Mouse (Mus musculus) ES-CJ7 (cell line): Measurements from ENCODE around the gene Gm10073.
A peak's percentile ranks its signal among the peaks of the same experiment; 100 is the strongest.
"Not testable (repeated sequence)": the region's sequence is repeated elsewhere in the genome, so short reads cannot be mapped to it uniquely, and the experiment has no call there.

Source experiments
- DNase-seq: peaks from one replicate; pipeline ENCODE4 v3.0.0; 2011; ENCODE audit warnings: low read depth, low spot score

Gene Gm10073

GRCm38 (mm10) chr8:106573168-106573567, at the start of gene Gm10073:
TSS of gene Gm10073 (minus strand) at chr8:106573461.
- not testable (repeated sequence) for DNase-seq

- DNase-seq = no peak
These were observed 49.8 kb upstream of the Gm10073 start for GRCm38 (mm10) chr8:106623016-106623415.

GRCm38 (mm10) chr8:106620488-106620887, 47.2 kb upstream of the Gm10073 start:
- DNase-seq = no peak

GRCm38 (mm10) chr8:106619549-106620245, 46.4 kb upstream of the Gm10073 start:
- DNase-seq = peak; percentile 97

GRCm38 (mm10) chr8:106618324-106618723, 45.1 kb upstream of the Gm10073 start:
- peak; percentile 92 for DNase-seq

- DNase-seq = peak; percentile 78
These were observed 44.6 kb upstream of the Gm10073 start for GRCm38 (mm10) chr8:106617865-106618264.

- peak; percentile 64 for DNase-seq
These were observed 43.9 kb upstream of the Gm10073 start for GRCm38 (mm10) chr8:106617196-106617595.

GRCm38 (mm10) chr8:106616679-106617078, 43.4 kb upstream of the Gm10073 start:
- no peak for DNase-seq

GRCm38 (mm10) chr8:106615661-106616299, 42.5 kb upstream of the Gm10073 start:
- DNase-seq = peak; percentile 91

- peak; percentile 81 for DNase-seq
These were observed 41.4 kb upstream of the Gm10073 start for GRCm38 (mm10) chr8:106614704-106615103.

GRCm38 (mm10) chr8:106612047-106612446, 38.8 kb upstream of the Gm10073 start:
- no peak for DNase-seq

GRCm38 (mm10) chr8:106610958-106611640, 37.8 kb upstream of the Gm10073 start:
- peak; percentile 62 for DNase-seq

- DNase-seq = peak; percentile 92
These were observed 36.0 kb upstream of the Gm10073 start for GRCm38 (mm10) chr8:106609076-106609903.

- peak; percentile 78 for DNase-seq
These were observed 35.2 kb upstream of the Gm10073 start for GRCm38 (mm10) chr8:106608425-106608824.

- DNase-seq = not testable (repeated sequence)
These were observed 34.5 kb upstream of the Gm10073 start for GRCm38 (mm10) chr8:106607783-106608182.

GRCm38 (mm10) chr8:106606601-106607145, 33.4 kb upstream of the Gm10073 start:
- peak; percentile 61 for DNase-seq

GRCm38 (mm10) chr8:106606121-106606520, 32.9 kb upstream of the Gm10073 start:
- DNase-seq = peak; percentile 19

- peak; percentile 10 for DNase-seq
These were observed 32.4 kb upstream of the Gm10073 start for GRCm38 (mm10) chr8:106605657-106606056.

- DNase-seq = peak; percentile 86
These were observed 30.7 kb upstream of the Gm10073 start for GRCm38 (mm10) chr8:106603933-106604332.

GRCm38 (mm10) chr8:106603131-106603819, 30.0 kb upstream of the Gm10073 start, which contains the start of gene Cdh1:
TSS of gene Cdh1 (plus strand) at chr8:106603351.
- DNase-seq = peak; percentile 95
